Mouse (Mus musculus): ENCODE measurements at regions not wholly inside any gene's neighbourhood (a gene's known extent, or its start where the extent isn't known, plus 50 kb on each side); places are given as distances from the start of the nearest gene placed in this dataset.
"Not testable (repeated sequence)": the region's sequence is repeated elsewhere in the genome, so short reads cannot be mapped to it uniquely, and the experiment has no call there.

- no peak for DNase-seq
These were observed 406.7 kb upstream of the Slc39a10 start for GRCm38 (mm10) chr1:47299311-47299710.

- DNase-seq, result no peak
These were observed 393.0 kb upstream of the Slc39a10 start for GRCm38 (mm10) chr1:47285639-47286038.

- no peak for DNase-seq
These were observed 385.8 kb upstream of the Slc39a10 start for GRCm38 (mm10) chr1:47278321-47279020.

DNA sequence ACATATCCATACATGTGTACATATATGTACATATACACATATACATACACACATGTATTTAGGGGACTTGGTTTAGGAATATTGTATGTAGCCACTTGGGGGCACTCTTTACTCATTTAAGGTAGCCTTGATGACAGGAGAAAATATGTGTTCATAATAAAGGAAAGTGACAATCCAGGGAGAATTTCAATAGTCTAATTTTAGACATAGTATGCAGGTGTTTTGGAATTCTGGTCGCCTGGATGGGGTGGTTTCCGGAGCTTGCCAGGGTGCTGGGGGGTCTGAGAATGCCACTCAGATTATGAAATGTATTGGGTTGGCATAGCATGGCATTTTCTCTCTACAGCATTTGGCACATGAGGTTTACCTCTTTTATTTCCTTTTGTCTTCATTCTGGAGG is 385.2 kb upstream of the Slc39a10 start:
- DNase-seq, result no peak

- no peak for DNase-seq
These were observed 379.5 kb upstream of the Slc39a10 start for GRCm38 (mm10) chr1:47272131-47272530.

DNA sequence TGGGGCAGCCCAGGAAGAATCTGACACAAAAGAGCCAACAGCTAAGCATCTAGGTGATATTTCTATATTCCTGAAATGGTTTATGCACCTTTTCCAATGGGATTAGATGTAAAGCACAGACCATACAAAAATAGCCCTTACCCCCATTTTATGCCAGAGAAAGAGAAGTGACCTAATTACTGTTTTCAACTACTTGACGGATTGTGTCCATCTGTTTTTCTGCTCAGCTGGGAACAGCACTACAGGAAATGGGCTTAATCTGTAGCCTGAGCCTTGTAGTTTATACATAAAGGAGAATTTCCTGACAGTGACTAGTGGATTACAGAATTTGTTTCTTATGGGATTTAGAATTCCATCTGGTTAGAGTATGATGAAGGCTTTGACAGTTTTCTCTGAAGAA is 371.0 kb upstream of the Slc39a10 start:
- DNase-seq, result no peak

DNA sequence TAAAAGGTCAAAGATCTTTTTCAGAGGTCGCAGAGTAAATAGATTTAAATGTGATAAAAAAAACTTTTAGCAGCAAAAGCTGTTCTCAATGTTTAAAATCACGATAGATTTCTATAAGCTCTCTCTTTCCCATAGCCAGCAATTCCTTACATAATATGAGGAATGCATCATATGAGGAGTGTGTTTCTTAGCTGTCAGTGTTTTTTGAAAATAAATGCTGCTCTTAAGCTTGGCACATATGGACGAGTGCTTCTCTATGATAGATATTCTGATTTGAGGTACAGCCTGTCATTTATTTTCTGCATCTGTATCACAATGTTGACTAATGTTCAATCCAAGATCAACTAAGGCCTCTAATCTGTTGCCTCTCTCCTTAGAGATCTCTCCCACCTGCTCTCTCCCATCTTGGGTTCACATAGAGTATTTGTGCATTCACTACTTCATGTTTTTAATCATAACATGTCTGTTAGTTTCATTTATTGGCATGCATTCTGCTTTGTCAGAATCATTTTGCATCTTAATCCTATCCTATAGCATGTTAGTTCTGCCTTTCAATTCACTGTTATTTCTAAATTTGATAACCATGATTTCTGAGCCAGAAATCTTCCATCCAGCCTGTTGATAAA is 369.0 kb upstream of the Slc39a10 start:
- DNase-seq, result no peak

DNA sequence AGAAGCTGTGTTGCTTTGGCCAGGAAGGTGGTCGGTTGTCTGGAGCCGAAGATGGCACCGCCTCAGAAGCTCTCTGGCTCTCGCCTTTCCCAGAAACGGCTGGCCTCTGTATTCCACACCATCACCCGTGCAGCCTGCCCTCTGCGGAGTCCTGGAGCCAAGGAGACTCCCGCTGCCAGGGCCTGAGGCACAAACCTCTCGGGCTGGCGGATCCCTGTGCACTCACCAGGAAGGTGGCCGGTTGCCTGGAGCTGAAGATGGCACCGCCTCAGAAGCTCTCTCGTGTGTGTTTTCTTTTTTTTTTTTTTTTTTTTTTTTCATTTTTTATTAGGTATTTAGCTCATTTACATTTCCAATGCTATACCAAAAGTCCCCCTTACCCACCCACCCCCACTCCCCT is 358.1 kb upstream of the Slc39a10 start:
- not testable (repeated sequence) for DNase-seq

- no peak for DNase-seq
These were observed 324.4 kb upstream of the Slc39a10 start for GRCm38 (mm10) chr1:47217088-47217487.

DNA sequence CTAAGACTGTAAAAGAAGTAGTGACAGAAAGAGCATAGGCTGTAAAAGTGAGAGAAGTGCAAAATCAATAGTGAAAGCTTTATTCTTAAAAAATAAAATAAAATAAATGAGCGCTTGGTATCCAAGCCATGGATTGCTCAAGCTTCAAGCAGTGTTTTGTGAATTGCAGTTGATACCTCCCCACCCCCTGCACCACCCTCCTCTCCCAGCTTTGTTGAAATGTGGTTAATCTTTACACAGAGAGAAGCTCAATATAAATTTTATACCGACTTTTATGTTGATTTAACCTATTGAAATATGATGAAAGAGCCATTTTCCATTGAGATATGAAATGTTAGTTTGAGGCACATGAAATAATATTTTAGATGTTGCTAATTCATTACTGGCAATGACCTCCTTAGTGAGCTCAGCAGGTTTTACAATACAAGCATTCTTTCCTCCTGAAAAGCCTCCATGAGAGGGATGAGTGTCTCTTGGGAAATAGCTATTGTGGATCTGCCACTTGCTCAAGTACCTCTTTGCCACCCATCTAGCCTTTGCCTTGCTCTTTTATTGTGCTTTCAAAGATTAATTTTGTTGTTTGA is 323.9 kb upstream of the Slc39a10 start:
- DNase-seq, result no peak

GRCm38 (mm10) chr1:47213476-47213875 is 320.8 kb upstream of the Slc39a10 start:
- DNase-seq, result no peak

GRCm38 (mm10) chr1:47193001-47193400 is 300.3 kb upstream of the Slc39a10 start:
- DNase-seq, result no peak

GRCm38 (mm10) chr1:47164417-47164816 is 271.8 kb upstream of the Slc39a10 start:
- no peak for DNase-seq

GRCm38 (mm10) chr1:47163808-47164410 is 271.3 kb upstream of the Slc39a10 start:
- DNase-seq, result no peak

- not testable (repeated sequence) for DNase-seq
These were observed 237.4 kb upstream of the Slc39a10 start for GRCm38 (mm10) chr1:47130031-47130430.

DNA sequence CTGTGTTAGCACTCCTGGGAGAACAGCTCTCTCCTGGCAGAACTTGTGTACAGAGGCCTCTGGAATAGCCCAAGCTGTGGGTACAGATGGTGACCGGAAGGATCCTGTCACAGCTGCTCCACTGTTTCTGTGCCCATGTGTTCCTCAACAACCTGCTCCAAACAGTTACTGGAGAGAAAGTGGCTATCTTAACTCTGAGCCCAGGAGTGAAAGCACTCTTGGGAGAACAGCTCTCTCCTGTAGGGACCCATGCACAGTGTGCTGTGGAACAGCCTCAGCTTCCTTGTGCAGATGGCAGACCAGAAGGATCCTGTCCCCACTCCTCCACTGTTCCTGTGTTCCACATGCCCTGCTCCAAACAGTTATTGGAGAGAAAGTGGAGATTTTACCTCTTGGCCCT is 227.0 kb upstream of the Slc39a10 start:
- DNase-seq, result no peak

- DNase-seq, result not testable (repeated sequence)
These were observed 224.0 kb upstream of the Slc39a10 start for GRCm38 (mm10) chr1:47116681-47117080.

- DNase-seq, result no peak
These were observed 219.8 kb upstream of the Slc39a10 start for GRCm38 (mm10) chr1:47112494-47112893.

GRCm38 (mm10) chr1:47104055-47104454 is 211.4 kb upstream of the Slc39a10 start:
- no peak for DNase-seq

- DNase-seq, result no peak
These were observed 210.8 kb upstream of the Slc39a10 start for GRCm38 (mm10) chr1:47103321-47103988.

GRCm38 (mm10) chr1:47097084-47097996 is 204.7 kb upstream of the Slc39a10 start:
- DNase-seq, result no peak

DNA sequence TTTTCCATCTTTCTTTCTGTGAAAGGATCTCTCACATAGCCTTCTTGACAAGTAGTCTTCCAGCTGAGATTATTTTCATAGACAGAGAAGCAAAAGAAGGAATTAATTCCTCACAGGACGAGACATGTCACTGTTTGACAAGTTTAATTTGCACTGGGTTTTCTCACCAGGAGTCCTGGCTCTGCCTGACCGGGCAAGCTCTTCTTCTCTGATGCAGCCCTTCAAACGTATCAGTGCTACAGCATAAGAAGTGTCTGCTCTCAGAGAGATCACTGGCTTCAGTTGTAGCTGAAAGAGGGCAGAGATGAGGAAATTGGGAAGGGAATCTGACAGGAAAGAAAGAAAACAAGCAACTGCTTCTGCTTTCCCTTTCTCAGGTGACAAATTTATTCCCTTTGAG is 201.8 kb upstream of the Slc39a10 start:
- no peak for DNase-seq

Data from adrenal gland, adult 8-10 months (tissue).